Mouse (Mus musculus) stomach, postnatal 0 days (tissue): ENCODE measurements at regions not wholly inside any gene's neighbourhood (a gene's known extent, or its start where the extent isn't known, plus 50 kb on each side); places are given as distances from the start of the nearest gene placed in this dataset.

Experiments
- ATAC-seq: fragments of 200-750 bp; cut with Nextera tagmentation; 2 replicates; pipeline ENCODE4 v1.8.0; 2017; ENCODE audit not compliant: low FRiP score, low TSS enrichment
- DNase-seq: peaks from one replicate; pipeline ENCODE4 v3.0.0-alpha.2; 2016; ENCODE audit warnings: low spot score
- H3K27ac ChIP-seq: fragments of 300-500 bp; sonication (generic); replicated peaks from 2 replicates; pipeline ENCODE4 v1.5.1; 2014; ENCODE audit warnings: mild to moderate bottlenecking, control low read depth
- H3K27me3 ChIP-seq: fragments of 300-500 bp; sonication (generic); 2 replicates; pipeline ENCODE4 v1.6.1; 2014; ENCODE audit warnings: low read length; ENCODE audit not compliant: control insufficient read depth, insufficient read depth
- H3K36me3 ChIP-seq: fragments of 300-500 bp; sonication (generic); 2 replicates; pipeline ENCODE4 v1.6.1; 2014; ENCODE audit warnings: low read length, mixed read lengths; ENCODE audit not compliant: control insufficient read depth, insufficient read depth
- H3K4me1 ChIP-seq: fragments of 300-500 bp; sonication (generic); replicated peaks from 2 replicates; pipeline ENCODE4 v1.6.1; 2014; ENCODE audit warnings: antibody characterized with exemption; ENCODE audit not compliant: control insufficient read depth, insufficient read depth
- H3K4me2 ChIP-seq: fragments of 300-500 bp; sonication (generic); replicated peaks from 2 replicates; pipeline ENCODE4 v1.6.1; 2014; ENCODE audit warnings: low read depth, mild to moderate bottlenecking, control low read depth, moderate library complexity
- H3K4me3 ChIP-seq: fragments of 300-500 bp; sonication (generic); 2 replicates; pipeline ENCODE4 v1.5.1; 2014; ENCODE audit warnings: low read depth, low read length, control low read depth
- H3K9ac ChIP-seq: fragments of 300-500 bp; sonication (generic); 2 replicates; pipeline ENCODE4 v1.6.1; 2014; ENCODE audit warnings: mild to moderate bottlenecking, low read length, control low read depth, mixed read lengths
- H3K9me3 ChIP-seq: fragments of 300-500 bp; sonication (generic); 2 replicates; pipeline ENCODE4 v1.6.1; 2016; ENCODE audit warnings: low read length; ENCODE audit not compliant: control insufficient read depth
- CTCF ChIP-seq: IDR thresholded peaks from 2 replicates; pipeline ENCODE4 v1.5.1; 2016; ENCODE audit warnings: antibody characterized with exemption, low read depth, mild to moderate bottlenecking, moderate library complexity
- EP300 ChIP-seq: optimal IDR thresholded peaks from 2 replicates; pipeline ENCODE3; 2016; ENCODE audit warnings: antibody characterized with exemption
- WGBS: fragments of 180-500 bp; shearing (Covaris S2); extraction: QIAGEN DNeasy Blood & Tissue Kit; methylation state at CpG from one replicate; pipeline ENCODE4 v1.1.7; 2014; 5-methylcytosine and 5-hydroxymethylcytosine counted together

DNA sequence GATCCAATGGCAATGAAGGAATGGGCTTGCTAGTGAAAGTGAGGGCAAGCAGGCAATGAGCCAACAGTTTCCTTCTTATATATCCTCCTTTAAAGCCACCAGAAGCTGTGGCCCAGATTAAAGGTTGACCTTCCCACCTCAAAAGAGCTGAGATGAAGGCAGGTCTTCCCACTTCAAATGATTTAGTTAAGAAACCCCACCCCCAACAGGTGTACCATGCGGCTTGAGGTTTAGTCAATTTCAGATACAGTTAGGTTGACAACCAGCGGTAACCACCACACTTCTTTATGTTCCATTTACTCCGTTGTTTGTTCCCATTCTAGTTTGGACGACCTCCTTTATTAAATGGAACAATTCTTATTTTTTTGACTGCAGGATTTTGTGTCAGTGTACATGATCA, 317.8 kb upstream of the Ptger4 start:
- no peak overlapping the region for H3K9ac ChIP-seq
- ATAC-seq (no peak), DNase-seq (no peak)
- no peak overlapping the region for H3K4me3 ChIP-seq
- H3K4me2 ChIP-seq: no peak overlapping the region
- H3K27ac ChIP-seq: no peak overlapping the region
- 83% methylated on average over 4 of the region's 4 CpGs for WGBS
- no peaks in the 10 kb centered on the region for H3K36me3 ChIP-seq
- no peaks in the 10 kb centered on the region for H3K27me3 ChIP-seq
- no peak for TF ChIP-seq EP300
- no peak for TF ChIP-seq CTCF
- no peaks in the 10 kb centered on the region for H3K4me1 ChIP-seq
- no peaks in the 10 kb centered on the region for H3K9me3 ChIP-seq

DNA sequence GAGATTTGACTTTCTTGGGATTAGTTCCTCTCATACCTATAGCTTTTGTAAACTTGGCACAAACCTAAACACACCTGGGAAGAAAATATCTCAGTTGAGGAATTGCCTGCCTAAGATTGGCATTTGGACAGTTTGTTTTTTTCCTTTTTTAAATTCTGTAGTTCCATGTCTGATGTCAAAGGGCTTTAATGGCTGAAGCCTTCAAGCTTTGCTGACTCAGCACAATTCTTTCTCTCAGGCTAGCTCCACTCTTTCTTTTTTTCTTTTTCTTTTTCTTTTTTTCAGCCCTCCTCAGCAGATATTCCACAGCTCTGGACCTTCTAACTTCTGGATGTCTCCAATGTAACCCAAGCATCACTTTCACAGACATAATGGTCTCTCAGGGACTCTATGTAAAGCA, 330.4 kb upstream of the Ptger4 start:
- no peaks in the 10 kb centered on the region for H3K4me1 ChIP-seq
- no peak overlapping the region for H3K27ac ChIP-seq
- no peak for ATAC-seq

DNA sequence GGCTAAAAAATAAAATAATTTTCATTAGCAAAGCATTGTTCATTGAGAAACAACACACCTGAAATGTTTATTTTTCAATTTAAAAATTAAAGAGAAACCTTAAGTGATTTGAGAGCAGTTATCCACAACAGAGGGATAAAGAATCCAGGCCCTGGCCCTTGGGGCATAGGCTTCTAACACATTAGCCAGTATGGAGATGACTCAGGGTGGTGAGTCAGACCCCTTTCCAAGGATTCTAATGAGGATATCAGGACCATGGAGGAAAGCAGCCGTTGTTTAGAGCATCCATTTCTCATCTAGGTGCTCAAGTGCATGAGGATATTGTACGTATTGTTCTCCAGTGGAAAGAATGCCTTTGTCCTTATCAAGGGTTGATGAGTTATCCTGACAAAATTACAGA, 335.6 kb upstream of the Ptger4 start:
- H3K27ac ChIP-seq: no peak overlapping the region
- no peaks in the 10 kb centered on the region for H3K27me3 ChIP-seq
- ATAC-seq (no peak), DNase-seq (no peak)
- no peak overlapping the region for H3K9ac ChIP-seq
- no peak for TF ChIP-seq CTCF
- no peak for TF ChIP-seq EP300
- no peak overlapping the region for H3K4me2 ChIP-seq
- no peaks in the 10 kb centered on the region for H3K36me3 ChIP-seq
- 78% methylated on average over 2 of the region's 2 CpGs for WGBS
- no peaks in the 10 kb centered on the region for H3K4me1 ChIP-seq
- no peak overlapping the region for H3K4me3 ChIP-seq
- H3K9me3 ChIP-seq: no peaks in the 10 kb centered on the region

More for the DNA sequence above, 330.4 kb upstream of the Ptger4 start:
- Histone ChIP-seq H3K9ac (no peak overlapping the region), H3K9me3 (no peaks in the 10 kb centered on the region), H3K27me3 (no peaks in the 10 kb centered on the region), H3K4me2 (no peak overlapping the region), H3K36me3 (no peaks in the 10 kb centered on the region), H3K4me3 (no peak overlapping the region)
- DNase-seq: no peak
- no peak for TF ChIP-seq EP300
- no peak for TF ChIP-seq CTCF

DNA sequence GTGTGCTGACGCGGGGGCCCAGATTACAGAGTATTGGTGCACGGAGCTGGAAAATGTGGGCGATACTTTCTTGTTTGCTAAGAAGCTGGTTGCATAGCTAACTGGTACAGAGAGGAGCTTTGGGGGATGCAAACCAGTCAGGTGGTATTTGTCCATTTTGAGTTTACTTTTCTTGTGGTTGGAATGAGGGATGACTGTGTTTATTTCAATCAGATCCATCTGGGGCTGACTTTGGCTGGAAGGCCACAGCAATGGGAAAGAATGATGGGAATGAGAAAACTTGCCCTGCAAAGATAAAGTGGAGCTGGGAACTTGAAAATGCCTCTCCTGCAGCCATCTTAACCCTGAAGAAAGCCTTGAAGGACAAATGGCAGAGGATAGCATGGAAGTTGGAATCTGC, 336.4 kb upstream of the Ptger4 start:
- WGBS: 90% methylated on average over 4 of the region's 4 CpGs
- TF ChIP-seq EP300 (no peak), CTCF (no peak)
- no peak overlapping the region for H3K4me2 ChIP-seq
- no peaks in the 10 kb centered on the region for H3K27me3 ChIP-seq
- H3K4me1 ChIP-seq: no peaks in the 10 kb centered on the region
- H3K27ac ChIP-seq: no peak overlapping the region
- H3K9ac ChIP-seq: no peak overlapping the region
- ATAC-seq: no peak
- no peak overlapping the region for H3K4me3 ChIP-seq
- H3K36me3 ChIP-seq: no peaks in the 10 kb centered on the region
- DNase-seq: no peak
- H3K9me3 ChIP-seq: no peaks in the 10 kb centered on the region

DNA sequence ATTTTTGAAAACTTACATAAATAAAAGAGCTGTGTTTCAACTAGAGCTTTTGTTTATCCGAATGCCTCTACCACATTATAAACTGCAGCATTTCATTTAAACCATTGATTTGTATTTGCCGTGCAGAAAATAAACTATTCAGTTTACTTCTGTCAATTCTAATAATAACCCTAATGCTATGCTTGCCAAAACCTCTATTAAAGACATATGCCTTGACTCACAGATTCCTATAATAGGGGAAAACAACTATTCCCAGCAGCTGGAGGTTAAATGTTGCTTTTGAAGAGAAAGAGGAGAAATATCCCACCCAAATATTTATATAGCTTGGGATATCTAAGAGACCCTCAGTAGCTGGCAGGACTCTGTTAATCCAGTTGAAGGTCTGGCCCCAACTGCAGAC, 340.4 kb upstream of the Ptger4 start:
- no peak for DNase-seq

DNA sequence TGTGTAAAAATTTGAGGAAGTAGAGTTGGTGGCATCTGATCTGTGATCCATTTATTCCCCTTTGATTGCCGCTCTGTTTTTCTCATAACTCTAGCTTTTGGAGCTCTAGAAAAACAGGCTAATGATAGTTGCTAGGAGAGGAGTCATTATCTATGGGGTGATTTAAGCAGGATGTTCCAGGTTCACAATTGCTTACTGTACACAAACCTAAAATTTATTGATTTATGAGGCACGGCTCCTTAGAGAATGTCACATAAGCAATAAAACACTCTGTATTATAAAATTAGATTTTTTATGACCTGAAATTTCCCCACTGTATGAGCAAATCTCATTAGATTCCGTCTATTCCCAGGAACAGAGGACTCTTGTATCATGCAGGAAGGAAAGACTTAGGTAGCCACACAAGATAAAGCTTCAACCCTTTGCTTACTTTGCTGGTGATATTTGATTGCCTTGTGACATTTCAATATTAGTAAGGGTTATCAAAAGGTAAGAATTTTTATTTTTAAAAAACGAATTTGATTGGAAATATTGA, 360.8 kb upstream of the Ptger4 start:
- H3K4me1 ChIP-seq: no peaks in the 10 kb centered on the region
- no peak overlapping the region for H3K9ac ChIP-seq
- no peaks in the 10 kb centered on the region for H3K27me3 ChIP-seq
- 65% methylated on average over 4 of the region's 4 CpGs for whole genome bisulfite sequencing
- H3K9me3 ChIP-seq: no peaks in the 10 kb centered on the region
- no peak overlapping the region for H3K27ac ChIP-seq
- TF ChIP-seq EP300 (no peak), CTCF (no peak)
- DNase-seq (no peak), ATAC-seq (no peak)
- no peaks in the 10 kb centered on the region for H3K36me3 ChIP-seq
- no peak overlapping the region for H3K4me3 ChIP-seq
- no peak overlapping the region for H3K4me2 ChIP-seq

More for the DNA sequence above, 340.4 kb upstream of the Ptger4 start:
- no peak overlapping the region for H3K9ac ChIP-seq
- H3K36me3 ChIP-seq: no peaks in the 10 kb centered on the region
- H3K9me3 ChIP-seq: no peaks in the 10 kb centered on the region
- ATAC-seq: no peak
- no peak overlapping the region for H3K4me3 ChIP-seq
- no peak overlapping the region for H3K27ac ChIP-seq
- no peak for TF ChIP-seq EP300
- TF ChIP-seq CTCF: no peak
- no peak overlapping the region for H3K4me2 ChIP-seq
- no peaks in the 10 kb centered on the region for H3K4me1 ChIP-seq
- no peaks in the 10 kb centered on the region for H3K27me3 ChIP-seq
- 49% methylated on average over 2 of the region's 2 CpGs for WGBS
